Mouse (Mus musculus) cerebellum, postnatal 14 days (tissue): ENCODE results near the gene Clic5.
"Not testable (repeated sequence)": the region's sequence is repeated elsewhere in the genome, so short reads cannot be mapped to it uniquely, and the experiment has no call there.

Source experiments
- DNase-seq, 2 experiments: peaks; one replicate each; pipeline ENCODE4 v3.0.0; 2021; ENCODE audit warnings: mixed read lengths in 2 of 2

Clic5 gene

GRCm38 (mm10) chr17:44188042-44188768 lies at the start of gene Clic5:
Gene Clic5 (plus strand): TSS chr17:44188584.
- DNase-seq, result peak; percentile 15 to 16

DNA sequence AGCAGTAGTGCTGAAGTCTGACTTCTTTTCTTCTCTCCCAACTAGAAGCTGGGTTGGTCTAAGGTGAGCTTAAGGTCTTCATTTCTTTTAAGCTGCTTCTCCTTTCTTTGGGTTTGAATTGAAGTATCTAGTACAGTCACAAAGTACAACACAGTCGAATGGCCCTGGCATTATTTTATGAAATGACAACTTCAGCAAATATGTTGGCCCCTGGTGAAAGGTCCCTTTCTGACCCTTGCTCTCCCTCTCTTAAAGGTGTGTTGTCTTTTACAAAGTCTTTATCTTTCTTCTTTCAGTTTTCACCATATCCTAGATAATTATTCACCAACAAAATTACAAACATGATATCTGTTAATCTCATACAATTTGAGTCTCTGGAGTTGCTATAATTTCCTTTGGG lies 42.6 kb upstream of the Clic5 start:
- DNase-seq, result no peak

- no peak for DNase-seq
Measured at GRCm38 (mm10) chr17:44148109-44148846, 40.1 kb upstream of the Clic5 start.

DNA sequence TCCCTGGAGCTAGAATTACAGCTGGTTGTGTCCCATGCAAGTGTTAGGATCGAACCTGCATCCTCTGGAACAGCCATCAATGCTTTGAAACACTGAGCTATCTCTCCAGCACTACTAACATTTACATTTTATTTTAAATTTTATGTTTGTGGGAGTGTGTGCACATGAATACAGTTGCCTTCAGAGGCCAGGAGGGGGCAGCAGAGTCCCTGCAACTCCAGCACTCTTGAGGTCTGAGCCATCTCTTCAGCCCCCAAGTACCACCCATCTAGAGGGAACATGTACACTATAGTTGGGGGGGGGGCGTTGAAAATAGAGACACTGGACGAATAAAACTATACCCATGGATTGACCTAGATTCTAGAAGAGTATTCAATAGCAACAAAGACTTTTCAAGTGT lies 37.3 kb upstream of the Clic5 start:
- DNase-seq, result peak; percentile 19 to 55

- DNase-seq, result no peak
Measured at GRCm38 (mm10) chr17:44151889-44152288, 36.5 kb upstream of the Clic5 start.

- no peak for DNase-seq
Measured at GRCm38 (mm10) chr17:44153871-44154270, 34.5 kb upstream of the Clic5 start.

- no peak for DNase-seq
Measured at GRCm38 (mm10) chr17:44155204-44155603, 33.2 kb upstream of the Clic5 start.

DNA sequence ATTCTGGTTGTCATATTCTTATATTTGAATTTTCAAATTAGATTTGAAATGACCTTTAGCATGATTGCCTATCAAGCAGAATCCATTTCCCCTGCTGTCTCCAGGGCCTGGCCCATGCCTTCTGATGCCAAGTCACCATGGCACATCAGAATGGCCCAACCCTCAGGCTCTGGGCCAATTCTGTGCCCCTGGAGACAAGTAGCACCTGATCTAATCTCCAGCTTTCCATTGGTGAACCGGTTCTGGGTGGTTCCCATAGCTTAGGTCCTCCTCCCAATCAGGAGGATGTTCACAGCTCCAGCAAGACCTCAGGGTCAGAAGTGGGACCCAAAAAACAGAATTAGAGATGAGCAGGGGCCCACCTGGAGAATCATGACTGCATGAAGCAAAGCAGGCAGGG lies 30.2 kb upstream of the Clic5 start:
- peak; percentile 16 to 51 for DNase-seq

DNA sequence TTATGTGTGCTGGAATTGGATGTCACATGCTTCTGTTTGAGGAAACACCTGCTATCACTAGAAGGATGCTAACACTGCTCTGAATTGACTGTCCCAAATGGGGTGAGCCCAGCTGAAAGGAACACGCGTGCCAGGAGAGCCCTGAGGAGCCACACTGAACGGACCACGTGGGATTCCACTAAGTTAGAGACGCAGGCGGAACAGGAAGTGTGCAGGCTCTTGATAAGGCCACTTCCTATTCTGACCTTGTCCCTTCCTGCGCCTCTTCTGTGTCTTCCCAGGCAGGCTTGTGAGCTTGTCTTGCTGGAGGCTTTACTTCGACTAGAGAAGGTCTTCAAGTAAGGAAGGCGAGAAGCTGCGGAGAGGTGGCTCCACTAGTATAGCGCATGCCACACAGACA lies 27.9 kb upstream of the Clic5 start:
- no peak for DNase-seq

DNA sequence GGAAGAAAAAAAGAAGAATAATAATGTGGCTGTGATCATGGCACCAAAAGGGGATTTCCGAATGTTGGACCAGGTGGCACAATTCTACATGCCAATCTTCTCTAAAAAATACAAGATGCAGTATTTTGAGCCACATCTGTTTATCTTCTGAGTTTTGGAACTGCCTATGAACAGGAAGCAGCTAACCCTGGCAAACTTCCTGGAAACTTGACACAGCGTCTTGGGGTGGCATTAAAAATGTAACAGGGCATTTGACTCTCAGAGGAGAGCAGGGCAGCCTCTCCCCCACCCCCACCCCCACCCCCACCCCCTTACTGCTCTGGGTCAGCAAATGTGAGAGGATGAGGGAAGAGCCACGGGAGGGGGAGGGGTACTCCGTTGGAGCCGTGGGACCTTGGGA lies 25.9 kb upstream of the Clic5 start:
- no peak for DNase-seq

- no peak for DNase-seq
Measured at GRCm38 (mm10) chr17:44162935-44163334, 25.4 kb upstream of the Clic5 start.

DNA sequence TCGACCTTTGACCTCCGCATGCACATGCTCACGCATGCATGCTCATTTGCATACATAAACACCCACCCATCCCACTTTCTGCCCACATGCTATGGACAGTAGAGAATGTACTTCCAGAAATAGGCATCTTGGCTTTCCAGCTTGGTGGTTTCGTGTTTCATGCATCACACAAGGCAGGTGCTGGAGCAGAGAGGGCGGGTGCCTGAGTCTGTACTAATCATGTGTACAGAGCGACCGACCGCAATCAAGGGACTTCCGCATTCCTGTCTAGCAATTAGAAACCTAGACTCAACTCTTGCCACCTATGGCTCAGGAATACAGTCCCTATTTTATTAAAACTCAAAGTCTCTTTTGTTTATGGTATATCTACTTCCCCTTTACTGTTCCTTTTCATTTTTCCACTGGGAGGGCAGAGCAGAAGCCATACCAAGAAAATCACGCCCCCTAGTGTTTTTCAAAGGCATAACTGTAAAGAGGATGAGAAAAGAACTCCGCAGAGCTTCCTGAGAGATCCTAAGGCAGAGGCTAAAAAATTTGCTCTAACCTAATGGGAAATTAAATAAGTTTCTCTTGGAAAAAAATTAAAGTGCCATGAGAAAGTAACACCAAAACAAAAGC lies 22.5 kb upstream of the Clic5 start:
- no peak for DNase-seq

GRCm38 (mm10) chr17:44169676-44170075 lies 18.7 kb upstream of the Clic5 start:
- no peak for DNase-seq

DNA sequence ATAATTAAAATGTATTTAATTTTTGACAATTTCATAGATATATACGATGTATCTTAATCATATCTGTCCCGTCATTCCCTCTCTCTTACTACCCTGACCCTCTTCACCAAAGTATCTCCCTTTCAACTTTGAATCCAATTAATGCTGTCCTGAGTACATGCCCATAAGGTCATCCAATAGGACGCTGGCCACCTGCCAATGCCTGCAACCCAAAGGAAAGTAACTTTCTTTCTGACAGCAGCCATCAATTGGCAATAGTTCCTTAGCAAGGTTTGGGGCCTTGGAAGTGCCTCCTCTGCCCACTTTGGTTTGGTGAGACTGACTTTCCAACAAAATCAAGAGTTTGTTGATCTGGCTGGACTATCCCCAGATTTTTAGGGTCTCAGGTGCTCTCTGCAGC lies 18.1 kb upstream of the Clic5 start:
- DNase-seq, result peak in 1 of 2 experiments; percentile 6

DNA sequence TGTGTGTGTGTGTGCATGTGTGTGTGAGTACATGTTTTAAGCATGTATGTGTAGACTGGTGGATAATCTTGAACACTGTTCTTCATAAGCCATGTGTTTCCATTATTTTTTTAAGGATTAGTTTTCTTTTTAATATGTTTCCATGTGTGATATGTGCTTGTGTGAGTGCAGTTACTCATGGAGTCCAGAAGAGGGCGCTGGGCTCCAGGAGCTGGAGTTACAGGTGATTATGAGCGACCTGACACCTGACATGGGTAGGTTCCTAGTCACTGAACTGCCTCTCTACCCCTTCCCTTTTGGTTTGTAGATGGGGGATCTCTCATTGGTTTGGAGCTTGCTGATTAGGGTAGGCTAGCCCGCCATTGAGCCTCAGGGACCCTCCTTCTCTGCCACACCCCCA lies 16.5 kb upstream of the Clic5 start:
- no peak for DNase-seq

- DNase-seq, result no peak
Measured at GRCm38 (mm10) chr17:44173341-44173740, 15.0 kb upstream of the Clic5 start.

DNA sequence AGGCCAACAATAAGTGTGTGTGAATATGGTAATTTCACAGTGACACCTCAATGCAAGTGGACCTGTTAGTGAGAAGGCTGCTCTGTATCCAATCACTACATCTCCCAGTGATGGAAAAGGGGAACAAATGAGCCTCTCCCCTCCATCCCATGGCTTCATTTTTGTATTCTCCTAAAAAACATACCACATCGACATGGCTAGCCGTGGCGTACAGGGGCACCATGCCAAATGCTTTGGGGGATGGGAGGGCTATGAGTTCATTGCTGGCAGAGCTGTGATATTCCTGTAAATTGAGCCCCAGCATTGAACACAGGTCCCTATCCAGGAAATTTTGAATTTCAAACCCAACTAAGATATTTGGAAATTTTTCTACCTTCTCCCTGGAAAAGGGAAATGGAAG lies 11.1 kb upstream of the Clic5 start:
- DNase-seq, result peak; percentile 36 to 69

GRCm38 (mm10) chr17:44181346-44181745 lies 7.0 kb upstream of the Clic5 start:
- no peak for DNase-seq

GRCm38 (mm10) chr17:44186871-44187270 lies 1.5 kb upstream of the Clic5 start:
- DNase-seq, result no peak

GRCm38 (mm10) chr17:44187537-44187936 lies 847 bp upstream of the Clic5 start:
- DNase-seq, result not testable (repeated sequence)

- peak; percentile 6 for DNase-seq
Measured at GRCm38 (mm10) chr17:44188769-44189145, 373 bp downstream of the Clic5 start.

DNA sequence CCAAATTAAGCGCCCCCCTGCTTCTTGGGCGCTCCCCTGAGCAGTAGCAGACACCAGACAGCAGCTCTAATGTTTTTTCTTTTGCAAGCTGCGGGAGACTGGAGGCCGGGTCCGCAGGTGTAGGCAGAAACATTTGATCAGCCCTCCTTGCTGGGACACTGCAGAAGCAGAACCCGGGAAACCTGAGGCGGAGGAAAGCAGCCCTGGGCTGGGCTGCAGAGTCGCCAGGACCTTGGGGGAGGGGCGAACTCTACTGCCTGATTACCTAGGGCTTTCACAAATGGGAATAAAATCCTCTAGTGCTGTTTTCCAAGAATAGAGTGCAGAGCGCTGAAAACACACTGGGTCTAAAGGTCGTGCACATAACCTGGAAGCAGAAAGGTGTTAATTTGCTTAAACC lies 1.3 kb downstream of the Clic5 start:
- DNase-seq, result peak; percentile 6 to 12

DNA sequence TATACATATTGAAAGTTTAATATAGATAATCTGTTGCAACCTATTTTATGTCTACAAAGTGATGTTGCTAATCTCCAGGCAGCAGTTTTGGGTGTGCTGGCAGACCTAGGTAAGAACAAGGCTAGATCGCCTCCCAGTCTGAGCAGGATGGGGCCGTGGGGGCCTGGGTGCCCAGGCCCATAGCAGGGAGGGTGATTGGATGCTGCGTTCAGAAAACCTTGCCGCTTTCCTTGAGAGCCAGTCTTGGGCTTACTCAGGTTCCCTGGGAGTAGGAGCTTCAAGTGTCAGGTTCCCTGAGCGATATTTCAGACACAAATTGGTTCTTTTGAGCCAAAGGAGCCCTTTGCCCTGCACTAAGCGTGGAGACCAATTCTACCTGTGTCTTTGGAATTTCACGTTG lies 1.9 kb downstream of the Clic5 start:
- no peak for DNase-seq

GRCm38 (mm10) chr17:44192981-44193380 lies 4.6 kb downstream of the Clic5 start:
- no peak for DNase-seq
